Mouse (Mus musculus) cerebellum, adult 18-20 months (tissue): ENCODE data around the gene Ly6g5c.
"Not testable (repeated sequence)": the region's sequence is repeated elsewhere in the genome, so short reads cannot be mapped to it uniquely, and the experiment has no call there.

Experiments used
- DNase-seq, 2 experiments: peaks; one replicate each; pipeline ENCODE4 v3.0.0; 2021

The Ly6g5c gene

GRCm38 (mm10) chr17:35115046-35116019, 7.3 kb downstream of the Ly6g5c start, which contains the start of gene Ly6g5b:
Gene Ly6g5b (minus strand): TSS chr17:35115428.
- DNase-seq = peak in 1 of 2 experiments; percentile 27

DNA sequence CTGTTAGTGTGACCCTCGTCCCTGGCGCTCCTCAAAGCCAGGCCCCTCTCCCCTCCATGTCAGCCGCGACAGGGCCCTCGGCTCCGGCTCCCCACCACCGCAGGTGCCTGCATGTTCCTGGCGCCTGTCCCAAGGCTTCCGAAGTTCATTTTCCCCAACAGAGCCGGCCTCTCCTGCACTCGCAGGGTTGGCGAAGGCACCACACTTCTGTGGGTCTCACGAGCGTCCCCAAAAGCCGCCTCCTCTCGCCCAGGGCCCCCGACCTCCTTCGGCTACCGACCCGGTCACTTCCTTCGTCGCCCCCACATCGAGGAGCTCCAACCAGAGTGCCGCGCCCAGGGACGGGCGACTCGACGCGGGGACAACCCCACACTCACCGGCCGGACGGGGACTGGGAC, 12.7 kb downstream of the Ly6g5c start:
- no peak for DNase-seq

DNA sequence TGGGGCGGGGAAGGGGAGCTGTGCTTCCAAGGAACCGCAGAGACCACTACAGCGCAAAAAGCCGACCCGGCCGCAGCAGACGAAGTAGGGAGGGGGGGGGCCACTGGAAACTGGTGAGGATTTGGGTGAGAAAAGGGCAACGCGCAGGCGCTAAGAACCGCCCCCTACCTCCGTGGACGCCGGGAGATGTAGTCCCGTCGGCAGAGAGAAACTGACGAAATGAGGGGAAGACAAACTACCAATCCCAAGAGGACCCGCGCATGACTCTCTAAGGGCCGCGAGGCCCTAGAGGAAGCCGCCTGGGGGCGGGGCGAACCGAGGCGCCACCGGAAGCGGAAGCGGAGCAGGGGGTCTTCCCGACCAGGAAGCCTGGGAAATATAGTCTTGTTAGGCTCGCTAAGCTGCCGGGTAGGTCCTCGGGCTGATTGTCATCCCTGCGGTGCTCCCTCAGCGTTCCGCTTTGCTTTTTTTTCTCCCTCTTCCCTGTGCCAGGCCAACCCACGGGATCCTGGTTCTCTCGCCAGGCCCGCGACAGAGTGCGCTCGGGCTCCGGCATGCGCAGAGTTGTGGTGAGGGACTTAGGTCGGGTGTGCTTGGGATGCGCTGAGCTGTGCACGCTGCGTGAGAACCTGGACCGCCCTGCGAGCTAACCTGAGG, 13.2 kb downstream of the Ly6g5c start, which contains the start of gene Gpank1:
TSS of gene Gpank1 (plus strand) at position 313 of the 657 bp plus-strand sequence.
- peak; percentile 97 to 99 for DNase-seq

DNA sequence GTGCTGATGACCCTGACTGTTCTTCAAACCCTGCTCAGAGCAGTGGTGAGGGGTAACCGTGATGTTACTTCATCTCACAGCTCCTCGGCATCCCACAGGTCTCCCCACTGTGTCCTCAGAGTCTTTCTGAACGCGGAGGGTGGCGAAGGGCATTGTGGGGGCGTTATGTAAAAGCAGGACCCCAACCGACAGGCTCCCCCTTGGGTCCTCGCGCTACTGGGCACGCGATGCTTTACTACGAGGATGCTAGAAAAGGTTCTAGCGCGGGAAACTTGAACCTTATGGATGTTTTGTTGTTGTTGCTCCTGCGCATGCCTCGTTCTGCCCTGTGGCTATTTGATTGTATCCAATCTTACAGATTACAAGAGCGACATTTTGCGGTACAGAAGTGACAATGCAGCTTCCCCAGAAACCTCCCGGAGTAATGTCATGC, 13.8 kb downstream of the Ly6g5c start, which contains the start of gene Csnk2b:
TSS of gene Csnk2b (minus strand) at position 183 of the 433 bp plus-strand sequence.
- peak; percentile 73 to 77 for DNase-seq

- not testable (repeated sequence) for DNase-seq
These were observed 15.2 kb downstream of the Ly6g5c start for GRCm38 (mm10) chr17:35123287-35123686.

DNA sequence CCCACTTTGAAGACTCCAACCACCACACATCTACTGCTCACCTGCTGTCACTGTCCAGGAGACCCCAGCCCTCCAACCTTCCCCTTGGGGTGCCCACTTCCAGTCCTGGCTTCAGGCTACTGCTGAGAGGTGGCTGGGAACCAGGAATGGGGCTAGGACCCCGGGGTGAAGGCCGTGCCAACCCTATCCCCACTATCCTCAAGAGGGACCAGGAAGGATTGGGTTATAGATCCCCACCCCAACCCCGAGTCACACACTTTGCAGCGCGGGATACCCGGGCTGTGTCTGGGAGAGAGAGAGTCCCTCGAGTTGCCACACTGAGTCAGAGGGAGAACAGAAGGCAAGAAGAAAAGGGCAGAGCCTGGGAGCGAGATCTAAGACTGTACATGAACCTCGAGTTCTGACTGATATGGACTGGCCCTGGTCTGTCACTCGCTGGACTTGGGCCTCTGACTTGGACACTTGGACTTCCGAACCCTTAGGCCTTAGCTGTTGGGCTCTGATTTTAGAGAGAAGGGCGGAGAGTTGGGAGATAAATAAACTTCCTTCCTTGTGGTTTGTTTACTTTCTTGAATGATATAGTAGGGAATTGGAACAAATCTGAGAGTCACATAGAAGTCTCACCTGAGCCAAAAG, 16.3 kb downstream of the Ly6g5c start:
- DNase-seq = not testable (repeated sequence)

DNA sequence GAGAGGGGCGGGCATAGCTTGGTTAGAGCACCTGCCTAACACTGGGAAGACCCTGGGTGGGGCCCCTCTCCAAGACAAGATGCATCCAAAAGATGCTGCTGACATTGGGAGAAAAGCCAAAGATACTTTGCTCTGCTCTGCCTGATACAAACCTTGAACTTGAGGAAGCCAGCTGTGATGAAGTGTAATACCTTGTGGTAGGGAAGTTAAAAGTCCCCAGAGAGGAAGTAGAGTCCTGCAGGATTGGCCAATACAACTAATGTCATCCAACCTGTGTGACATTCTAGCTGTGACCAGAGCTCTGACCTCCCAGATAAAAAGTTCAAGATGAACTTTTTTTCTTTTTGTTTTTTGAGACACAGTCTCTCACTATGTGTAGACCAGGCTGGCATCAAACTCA, 17.0 kb downstream of the Ly6g5c start:
- DNase-seq = no peak

DNA sequence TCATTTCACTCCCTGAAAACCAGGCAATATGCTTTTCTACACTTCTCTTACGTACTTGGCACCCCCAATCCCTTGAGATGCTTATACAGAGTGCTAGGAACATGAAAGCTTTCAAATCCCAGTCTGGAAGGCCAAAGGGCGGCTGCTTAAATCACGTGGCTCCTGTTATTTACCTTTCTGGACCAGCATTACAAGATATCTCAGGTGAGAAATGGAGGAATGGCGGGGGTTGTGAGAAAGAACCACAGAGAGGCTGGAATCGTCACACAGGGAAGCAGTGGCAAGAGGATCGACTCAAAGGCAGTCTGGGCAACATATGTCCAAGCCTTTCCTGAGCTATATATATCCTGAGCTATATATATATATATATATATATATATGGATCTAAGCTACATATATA, 17.5 kb downstream of the Ly6g5c start:
- no peak for DNase-seq

GRCm38 (mm10) chr17:35126206-35126611, 18.1 kb downstream of the Ly6g5c start, which contains the start of gene D17H6S53E:
Gene D17H6S53E (plus strand): TSS chr17:35126373.
- peak; percentile 69 to 75 for DNase-seq

- DNase-seq = no peak
These were observed 18.9 kb downstream of the Ly6g5c start for GRCm38 (mm10) chr17:35127017-35127416.

GRCm38 (mm10) chr17:35128996-35129395, 20.9 kb downstream of the Ly6g5c start:
- DNase-seq = no peak

GRCm38 (mm10) chr17:35131038-35131437, 23.0 kb downstream of the Ly6g5c start:
- no peak for DNase-seq

DNA sequence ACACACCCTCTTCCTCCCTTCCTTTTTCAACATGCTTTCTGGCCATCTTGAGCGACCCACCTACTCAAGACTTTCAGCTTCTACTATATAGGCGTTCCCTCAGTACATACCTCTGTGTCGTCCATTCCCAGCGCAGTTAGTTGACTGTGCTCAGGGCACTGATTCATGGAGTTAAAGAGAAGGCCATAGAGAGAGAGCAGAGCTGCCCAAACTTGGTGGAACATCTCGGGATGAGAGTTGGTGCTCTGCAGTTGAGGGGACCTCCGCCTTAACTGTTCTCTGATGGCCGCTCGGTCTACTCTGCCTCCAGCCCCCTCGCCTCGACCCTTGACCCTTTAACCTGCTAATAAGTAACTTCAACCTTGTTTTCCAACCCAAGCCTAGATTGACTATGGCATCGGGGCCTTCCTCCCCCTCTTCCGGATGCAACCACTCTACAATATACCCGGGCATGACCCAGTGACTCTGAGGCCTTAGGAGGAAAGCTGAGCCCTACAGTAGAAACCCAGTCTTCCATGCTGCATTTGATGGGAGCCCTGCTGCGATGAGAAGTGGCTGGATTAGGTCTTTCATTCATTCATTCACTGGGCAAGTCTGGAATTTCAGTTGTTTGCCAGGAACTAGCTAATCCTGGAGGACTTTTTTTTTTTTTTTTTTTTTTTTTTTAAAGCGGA, 23.6 kb downstream of the Ly6g5c start, which contains the start of gene Apom:
TSS of gene Apom (minus strand) at position 551 of the 674 bp plus-strand sequence.
- DNase-seq = no peak

DNA sequence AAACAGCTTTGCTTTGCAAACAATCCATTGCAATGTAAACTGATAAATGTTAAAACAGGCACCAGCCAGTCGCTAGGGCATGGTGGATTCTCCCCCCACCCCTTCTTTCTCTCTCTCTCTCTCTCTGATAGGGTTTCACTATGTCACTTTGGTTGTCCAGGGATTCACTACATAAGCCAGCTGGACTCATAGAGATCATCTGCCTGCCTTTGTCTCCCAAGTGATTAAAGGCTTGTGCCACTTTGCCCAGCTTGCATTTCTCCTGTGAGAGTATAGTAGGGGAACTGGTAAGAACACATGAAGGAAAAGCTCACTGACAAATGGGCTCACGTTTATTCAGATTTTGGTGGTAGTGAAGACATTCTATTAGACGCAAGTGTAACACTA, 24.1 kb downstream of the Ly6g5c start:
- no peak for DNase-seq

GRCm38 (mm10) chr17:35133517-35133916, 25.4 kb downstream of the Ly6g5c start:
- no peak for DNase-seq

- peak; percentile 91 to 96 for DNase-seq
These were observed 26.9 kb downstream of the Ly6g5c start, which contains the start of gene Bag6 for GRCm38 (mm10) chr17:35134801-35135590. Gene Bag6 (plus strand): TSS chr17:35135178.

DNA sequence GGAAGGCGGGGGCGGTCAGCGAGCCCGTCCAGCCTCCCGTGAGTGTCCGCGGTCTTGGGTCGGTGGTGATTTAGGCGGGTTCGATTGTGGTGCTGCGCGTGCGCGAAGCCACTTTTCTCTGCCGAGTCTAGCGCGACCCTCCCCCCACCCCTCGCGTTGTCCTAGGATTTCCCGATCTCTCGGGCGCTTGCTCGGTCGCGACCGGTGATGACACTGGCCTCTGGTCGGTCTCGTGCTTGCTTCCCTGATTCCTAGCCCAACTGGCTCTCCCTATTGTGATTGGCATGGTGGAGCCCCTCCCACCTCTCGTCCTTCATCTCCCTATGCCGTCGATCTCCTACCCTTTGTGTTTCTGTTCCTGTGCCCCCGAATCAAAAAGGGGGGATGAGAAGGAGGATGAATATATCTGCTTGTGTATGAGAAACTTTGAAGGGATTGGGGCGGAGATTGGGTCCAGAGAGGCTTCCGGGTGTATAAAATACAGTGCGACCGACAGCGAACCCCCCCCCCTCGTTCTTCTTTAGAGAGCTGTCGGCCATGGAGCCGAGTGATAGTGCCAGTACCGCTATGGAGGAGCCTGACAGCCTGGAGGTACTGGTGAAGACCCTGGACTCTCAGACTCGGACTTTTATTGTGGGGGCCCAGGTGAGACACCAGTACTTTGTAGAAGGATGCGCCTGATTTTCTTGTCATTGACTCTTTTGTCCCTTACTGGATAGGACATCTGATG, 27.7 kb downstream of the Ly6g5c start:
- peak in 1 of 2 experiments; percentile 55 for DNase-seq

- no peak for DNase-seq
These were observed 31.2 kb downstream of the Ly6g5c start for GRCm38 (mm10) chr17:35139269-35139668.

GRCm38 (mm10) chr17:35140490-35140996, 32.5 kb downstream of the Ly6g5c start:
- DNase-seq = no peak

DNA sequence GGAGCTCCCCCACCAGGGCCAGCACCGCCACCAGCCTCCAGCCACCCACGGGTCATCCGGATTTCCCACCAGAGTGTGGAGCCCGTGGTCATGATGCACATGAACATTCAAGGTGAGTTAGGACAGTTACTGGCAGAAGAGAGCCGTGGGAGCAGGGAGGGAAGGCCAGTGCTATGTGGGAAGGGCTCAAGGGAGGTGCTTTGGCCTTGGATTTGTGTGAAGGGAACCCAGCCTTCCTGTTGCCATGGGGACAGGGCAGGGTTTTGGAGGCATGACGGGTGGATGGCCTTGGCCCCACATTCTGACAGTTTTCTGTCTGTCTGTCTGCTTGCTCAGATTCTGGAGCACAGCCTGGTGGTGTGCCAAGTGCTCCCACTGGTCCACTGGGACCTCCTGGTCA, 33.9 kb downstream of the Ly6g5c start:
- DNase-seq = no peak
